Mouse (Mus musculus): Measurements from ENCODE around the gene Uvrag.

DNA sequence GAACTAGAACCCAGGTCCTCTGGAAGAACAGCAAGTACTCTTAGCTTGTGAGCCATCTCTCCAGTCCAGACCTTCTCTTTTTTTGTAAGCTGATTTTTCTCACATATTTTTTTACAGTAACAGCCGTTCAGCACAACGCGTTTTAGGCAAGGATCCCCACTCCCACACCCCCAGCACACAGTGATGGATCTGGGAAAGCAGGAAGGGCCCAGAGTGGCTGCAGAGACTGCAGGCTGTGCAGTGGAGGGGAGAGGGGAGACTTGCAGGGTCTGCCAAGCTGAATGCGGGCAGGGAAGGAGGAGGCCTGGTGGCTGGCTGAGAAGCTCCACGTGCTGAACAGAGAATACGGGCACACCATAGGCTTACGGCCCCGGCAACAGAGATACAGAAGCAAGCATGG, 243.6 kb downstream of the Uvrag start:
- no peak for TF ChIP-seq POLR2A (IDR thresholded peaks at IDR 0.05; ENCODE audit: low read depth, low read length)
- TF ChIP-seq CTCF (IDR thresholded peaks at IDR 0.05; ENCODE audit: borderline replicate concordance, insufficient read depth, low read length), result no peak
